Mouse (Mus musculus) C2C12 (cell line): ENCODE measurements around the gene Wnt2b.

Experiments used
- CTCF ChIP-seq: IDR thresholded peaks from one replicate; pipeline ENCODE4 v1.5.1; 2011; ENCODE audit not compliant: control insufficient read depth, insufficient read depth, insufficient read length
- MAX ChIP-seq: IDR thresholded peaks from one replicate; pipeline ENCODE4 v1.6.1; 2011; ENCODE audit warnings: mild to moderate bottlenecking, control low read depth
- MYOG ChIP-seq: IDR thresholded peaks from one replicate; pipeline ENCODE4 v1.6.1; 2011; ENCODE audit not compliant: control insufficient read depth, insufficient read length; ENCODE audit errors: extremely low read depth
- USF1 ChIP-seq: IDR thresholded peaks from one replicate; pipeline ENCODE4 v1.6.1; 2011; ENCODE audit warnings: low read depth, mild to moderate bottlenecking, control low read depth, moderate library complexity

DNA sequence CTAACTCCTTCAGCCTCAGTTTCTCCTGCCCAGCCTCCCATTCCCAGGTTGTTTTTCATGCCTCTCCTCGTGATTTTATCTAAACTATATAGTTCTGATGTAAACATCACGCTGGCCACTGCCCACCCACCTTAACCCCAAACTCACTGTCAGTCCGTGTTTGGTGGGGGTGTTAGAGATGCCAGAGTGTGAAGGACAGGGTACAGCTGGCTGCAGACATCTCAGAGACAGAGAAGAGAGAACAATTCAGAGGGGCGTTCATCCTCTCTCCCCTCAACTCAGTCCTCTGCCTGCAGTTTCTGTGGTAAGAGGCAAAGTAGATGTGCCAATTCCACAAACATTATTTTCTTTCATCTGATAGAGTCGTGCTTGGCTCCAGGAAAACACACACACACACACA, 1.1 kb upstream of the Wnt2b start:
- TF ChIP-seq MAX, result no peak
- TF ChIP-seq CTCF, result no peak
- no peak for TF ChIP-seq USF1
- TF ChIP-seq MYOG, result no peak
